Comparison of ENCODE assay signal across 24 mouse cellular contexts in the genomic region with DNA sequence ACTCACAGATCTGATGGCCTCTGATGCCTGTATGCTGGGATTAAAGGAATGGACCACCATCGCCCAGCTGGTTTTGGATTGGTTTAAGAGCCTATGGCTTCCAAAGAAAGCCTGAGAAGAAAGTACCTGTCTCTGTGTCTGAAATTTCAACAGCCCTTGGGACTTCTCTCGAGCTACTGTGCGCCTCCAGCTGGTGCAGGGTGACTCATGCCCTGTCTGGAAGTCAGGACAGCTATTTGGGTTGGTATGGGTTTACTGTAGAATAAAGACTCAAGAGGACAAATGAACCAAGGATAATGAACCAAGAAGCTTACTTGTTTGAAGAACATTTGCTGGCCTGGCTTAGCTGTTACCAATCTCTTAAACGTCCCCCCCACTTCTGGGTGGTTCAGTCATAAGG.
"Had no signal": no experiment of that assay in that cellular context is flagged by ENCODE, and none has a peak within 500 bp of the region (broad histone marks: within the 10 kb centered on the region; RNA-seq: fewer than 3 reads in every experiment).

No protein-coding gene starts in this region.

- H3K4me3 ChIP-seq: heart, adult 2 months; heart, embryonic 13.5 days; heart, embryonic 15.5 days; hindbrain, embryonic 13.5 days; hindbrain, embryonic 15.5 days; kidney, embryonic 15.5 days; left cerebral cortex, adult 2 months; limb, embryonic 10.5 days; limb, embryonic 12.5 days; liver, embryonic 13.5 days; liver, embryonic 15.5 days had no signal

- DNase-seq: gastrocnemius, postnatal 14 days; gastrocnemius, postnatal 36 days; heart, adult 11 months; heart, adult 2 months; heart, postnatal 14 days; heart, postnatal 36 days; kidney, adult 11 months; kidney, adult 2 months; kidney, adult 9 months; kidney, postnatal 14 days; kidney, postnatal 36 days; liver; liver, embryonic 13.5 days had no signal

- H3K27ac ChIP-seq: heart, adult 2 months; heart, embryonic 13.5 days; heart, embryonic 15.5 days; hindbrain, embryonic 13.5 days; hindbrain, embryonic 15.5 days; hindbrain, postnatal 0 days; kidney, embryonic 15.5 days; kidney, postnatal 0 days; limb, embryonic 10.5 days; limb, embryonic 12.5 days; liver, embryonic 13.5 days; liver, embryonic 15.5 days had no signal
